Mouse (Mus musculus): ENCODE measurements around the gene Nuak1. TPM values are rescaled to one million over a fixed set of nuclear protein-coding genes. Genes with fewer than 3 reads are reported as not detected.
A peak's percentile ranks its signal among the peaks of the same experiment; 100 is the strongest.

The Nuak1 gene
- polyA plus RNA-seq, 1 experiment from 2014 or later: 1.5 TPM

DNA sequence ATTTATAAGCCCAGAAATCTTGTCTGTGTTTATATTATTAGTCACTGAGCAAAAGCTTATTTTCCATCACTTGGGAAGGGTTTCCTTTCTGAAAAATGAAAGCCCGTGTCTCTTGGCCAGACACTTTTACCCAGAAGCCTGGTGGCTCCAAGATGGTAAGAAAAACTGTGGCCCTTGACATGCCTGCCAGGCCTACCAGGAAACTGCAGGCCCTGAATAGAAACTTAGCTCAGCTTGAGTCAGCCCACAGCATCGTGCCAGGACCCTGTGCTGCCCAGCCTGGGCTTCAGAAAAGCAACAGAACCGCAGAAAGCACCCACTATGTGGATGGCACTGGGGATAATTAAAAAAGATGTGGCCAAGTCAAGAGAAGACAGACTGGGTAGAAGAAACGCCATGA, 43.1 kb downstream of the Nuak1 start:
- DNase-seq: no peak
- H3K4me1 ChIP-seq (ENCODE audit: insufficient read depth): peaks cover 41% of the 10 kb centered on the region

GRCm38 (mm10) chr10:84395885-84396659, 44.3 kb downstream of the Nuak1 start:
- Histone ChIP-seq H3K9me3 (ENCODE audit: low read depth, low read length) (no peaks in the 10 kb centered on the region), H3K36me3 (ENCODE audit: insufficient read depth) (peaks cover 2% of the 10 kb centered on the region; the same call in 1 of the 2 replicates), H3K27me3 (ENCODE audit: insufficient read depth, low read length) (no peaks in the 10 kb centered on the region), H3K4me2 (no peak overlapping the region), H3K9ac (no peak overlapping the region), H3K27ac (ENCODE audit: low read depth) (0 out of 2 replicates have a peak overlapping the region, but pooled peaks have one; percentile 18), H3K4me3 (ENCODE audit: low read depth, low read length) (no peak overlapping the region), H3K4me1 (ENCODE audit: insufficient read depth) (peaks cover 39% of the 10 kb centered on the region)
- no peak for TF ChIP-seq CTCF (IDR thresholded peaks at IDR 0.05; ENCODE audit: low read depth)
- DNase-seq (peak; percentile 48), ATAC-seq (ENCODE audit: insufficient read depth) (no peak)
- WGBS: 52% methylated on average over 8 of the region's 8 CpGs

More for the DNA sequence above, 43.1 kb downstream of the Nuak1 start:
- TF ChIP-seq CTCF (IDR thresholded peaks at IDR 0.05; ENCODE audit: low read depth): no peak
- no peak overlapping the region for H3K9ac ChIP-seq
- 74% methylated on average over 4 of the region's 4 CpGs for WGBS
- H3K36me3 ChIP-seq (ENCODE audit: insufficient read depth): no peaks in the 10 kb centered on the region
- no peak for ATAC-seq (ENCODE audit: insufficient read depth)
- no peaks in the 10 kb centered on the region for H3K27me3 ChIP-seq (ENCODE audit: insufficient read depth, low read length)
- H3K27ac ChIP-seq (ENCODE audit: low read depth): no peak overlapping the region
- no peaks in the 10 kb centered on the region for H3K9me3 ChIP-seq (ENCODE audit: low read depth, low read length)
- no peak overlapping the region for H3K4me3 ChIP-seq (ENCODE audit: low read depth, low read length)
- no peak overlapping the region for H3K4me2 ChIP-seq

- no peak for DNase-seq
- ATAC-seq (ENCODE audit: insufficient read depth): no peak
- Histone ChIP-seq H3K36me3 (ENCODE audit: insufficient read depth) (peaks cover 5% of the 10 kb centered on the region; the same call in 1 of the 2 replicates), H3K9ac (no peak overlapping the region), H3K4me3 (ENCODE audit: low read depth, low read length) (no peak overlapping the region), H3K27me3 (ENCODE audit: insufficient read depth, low read length) (no peaks in the 10 kb centered on the region), H3K4me2 (no peak overlapping the region), H3K27ac (ENCODE audit: low read depth) (peak overlapping the region; percentile 18; the same call in 1 of the 2 replicates), H3K4me1 (ENCODE audit: insufficient read depth) (peaks cover 38% of the 10 kb centered on the region), H3K9me3 (ENCODE audit: low read depth, low read length) (no peaks in the 10 kb centered on the region)
- WGBS: 71% methylated on average over 5 of the region's 5 CpGs
- no peak for TF ChIP-seq CTCF (IDR thresholded peaks at IDR 0.05; ENCODE audit: low read depth)
These were observed 45.1 kb downstream of the Nuak1 start for GRCm38 (mm10) chr10:84395259-84395658.

DNA sequence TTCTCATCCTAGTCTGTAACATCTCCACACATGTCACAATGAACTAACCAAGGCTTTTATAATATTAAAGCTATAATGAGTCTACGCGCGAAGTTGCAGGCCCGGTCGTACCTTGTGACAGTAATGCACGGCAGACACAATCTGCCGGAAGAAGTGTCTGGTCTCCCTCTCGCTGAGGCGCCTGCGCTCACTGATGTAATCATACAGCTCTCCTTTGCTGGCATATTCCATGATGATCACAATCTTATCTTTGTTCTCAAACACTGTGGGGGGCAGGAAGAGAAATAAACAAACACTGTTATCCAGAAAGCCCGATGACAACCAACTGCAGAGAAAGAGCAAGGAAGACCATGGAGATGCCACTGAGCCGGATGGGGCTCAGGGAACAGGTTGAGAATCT, 46.5 kb downstream of the Nuak1 start:
- ATAC-seq (ENCODE audit: insufficient read depth) (no peak), DNase-seq (no peak)
- Histone ChIP-seq H3K4me3 (ENCODE audit: low read depth, low read length) (no peak overlapping the region), H3K4me1 (ENCODE audit: insufficient read depth) (peaks cover 42% of the 10 kb centered on the region), H3K9ac (no peak overlapping the region), H3K4me2 (no peak overlapping the region), H3K9me3 (ENCODE audit: low read depth, low read length) (no peaks in the 10 kb centered on the region), H3K36me3 (ENCODE audit: insufficient read depth) (peaks cover 5% of the 10 kb centered on the region; the same call in 1 of the 2 replicates), H3K27me3 (ENCODE audit: insufficient read depth, low read length) (no peaks in the 10 kb centered on the region), H3K27ac (ENCODE audit: low read depth) (no peak overlapping the region)
- no peak for TF ChIP-seq CTCF (IDR thresholded peaks at IDR 0.05; ENCODE audit: low read depth)
- WGBS: 47% methylated on average over 12 of the region's 12 CpGs

- H3K27ac ChIP-seq (ENCODE audit: low read depth): no peak overlapping the region
- 33% methylated on average over 9 of the region's 9 CpGs for WGBS
These were observed 47.0 kb downstream of the Nuak1 start for GRCm38 (mm10) chr10:84393405-84393804.

GRCm38 (mm10) chr10:84392723-84393081, 47.7 kb downstream of the Nuak1 start:
- TF ChIP-seq CTCF (IDR thresholded peaks at IDR 0.05; ENCODE audit: low read depth): no peak
- H3K4me2 ChIP-seq: no peak overlapping the region
- DNase-seq (peak; percentile 25), ATAC-seq (ENCODE audit: insufficient read depth) (no peak)
- H3K27ac ChIP-seq (ENCODE audit: low read depth): no peak overlapping the region
- no peak overlapping the region for H3K9ac ChIP-seq
- no peaks in the 10 kb centered on the region for H3K9me3 ChIP-seq (ENCODE audit: low read depth, low read length)
- no peaks in the 10 kb centered on the region for H3K27me3 ChIP-seq (ENCODE audit: insufficient read depth, low read length)
- peaks cover 52% of the 10 kb centered on the region for H3K4me1 ChIP-seq (ENCODE audit: insufficient read depth)
- 72% methylated on average over 3 of the region's 3 CpGs for WGBS
- H3K4me3 ChIP-seq (ENCODE audit: low read depth, low read length): no peak overlapping the region
- H3K36me3 ChIP-seq (ENCODE audit: insufficient read depth): peaks cover 5% of the 10 kb centered on the region; the same call in 1 of the 2 replicates

More at GRCm38 (mm10) chr10:84393405-84393804, 47.0 kb downstream of the Nuak1 start:
- H3K9ac ChIP-seq: no peak overlapping the region
- no peak overlapping the region for H3K4me3 ChIP-seq (ENCODE audit: low read depth, low read length)
- no peaks in the 10 kb centered on the region for H3K9me3 ChIP-seq (ENCODE audit: low read depth, low read length)
- ATAC-seq (ENCODE audit: insufficient read depth): no peak
- H3K4me1 ChIP-seq (ENCODE audit: insufficient read depth): peaks cover 47% of the 10 kb centered on the region
- no peak for TF ChIP-seq CTCF (IDR thresholded peaks at IDR 0.05; ENCODE audit: low read depth)
- no peaks in the 10 kb centered on the region for H3K27me3 ChIP-seq (ENCODE audit: insufficient read depth, low read length)
- peaks cover 5% of the 10 kb centered on the region; the same call in 1 of the 2 replicates for H3K36me3 ChIP-seq (ENCODE audit: insufficient read depth)
- peak; percentile 45 for DNase-seq
- no peak overlapping the region for H3K4me2 ChIP-seq

DNA sequence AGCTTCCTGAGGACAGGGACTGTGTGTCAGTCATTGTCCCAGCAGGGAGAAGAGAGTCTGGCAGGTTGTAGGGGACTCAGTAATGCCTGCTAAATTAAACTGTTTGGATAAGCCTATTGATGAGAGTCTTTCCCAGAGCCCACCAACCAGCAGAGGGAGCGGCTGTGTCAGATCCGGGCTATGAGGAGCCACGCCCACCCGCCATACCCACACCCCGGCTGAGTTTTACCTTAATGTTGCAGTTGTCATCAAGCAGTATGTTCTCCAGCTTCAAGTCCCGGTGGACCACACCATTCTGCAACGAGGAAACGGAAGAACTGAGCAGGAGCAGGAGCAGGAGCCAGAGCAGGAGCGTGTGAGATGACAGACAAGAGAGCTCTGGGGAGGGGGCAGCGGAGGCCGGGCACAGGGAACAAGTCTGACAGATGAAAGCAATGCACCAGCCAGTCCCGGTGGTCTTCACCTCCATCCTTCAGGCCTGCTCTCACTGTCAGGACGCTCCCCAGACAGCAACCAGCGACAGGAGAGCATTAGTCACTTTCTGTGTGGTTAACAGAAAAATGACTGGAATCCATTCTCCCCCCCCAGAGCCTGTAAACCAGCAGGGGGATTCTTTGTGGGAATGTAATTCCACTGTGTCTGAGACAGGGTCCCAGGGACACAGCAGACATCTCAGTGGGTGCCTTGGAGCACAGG, 48.2 kb downstream of the Nuak1 start:
- WGBS: 23% methylated on average over 14 of the region's 14 CpGs
- Histone ChIP-seq H3K4me1 (ENCODE audit: insufficient read depth) (peaks cover 53% of the 10 kb centered on the region), H3K27ac (ENCODE audit: low read depth) (no peak overlapping the region), H3K4me2 (peak overlapping the region; percentile 31), H3K36me3 (ENCODE audit: insufficient read depth) (peaks cover 5% of the 10 kb centered on the region; the same call in 1 of the 2 replicates), H3K9ac (no peak overlapping the region), H3K27me3 (ENCODE audit: insufficient read depth, low read length) (no peaks in the 10 kb centered on the region), H3K9me3 (ENCODE audit: low read depth, low read length) (no peaks in the 10 kb centered on the region), H3K4me3 (ENCODE audit: low read depth, low read length) (no peak overlapping the region)
- peak; percentile 52 for TF ChIP-seq CTCF (IDR thresholded peaks at IDR 0.05; ENCODE audit: low read depth)
- DNase-seq: peak; percentile 69
- no peak for ATAC-seq (ENCODE audit: insufficient read depth)

Measured in lung, embryonic 14.5 days (tissue).